Mouse (Mus musculus) frontal cortex, postnatal 36 days (tissue): ENCODE data around the gene Tmem54.

Experiments used
- DNase-seq, 2 experiments: peaks; one replicate each; pipeline ENCODE4 v3.0.0; 2022; ENCODE audit warnings: low spot score in 2 of 2

Gene Tmem54

GRCm38 (mm10) chr4:129147552-129148103, 42.3 kb downstream of the Tmem54 start:
- no peak for DNase-seq

GRCm38 (mm10) chr4:129149321-129149720, 44.0 kb downstream of the Tmem54 start:
- DNase-seq, result no peak

- DNase-seq, result no peak
These were observed 46.0 kb downstream of the Tmem54 start for GRCm38 (mm10) chr4:129151276-129151811.

- no peak for DNase-seq
These were observed 52.2 kb downstream of the Tmem54 start for GRCm38 (mm10) chr4:129157541-129157940.

GRCm38 (mm10) chr4:129158549-129158948, 53.2 kb downstream of the Tmem54 start:
- DNase-seq, result no peak

GRCm38 (mm10) chr4:129161076-129161475, 55.7 kb downstream of the Tmem54 start:
- no peak for DNase-seq
